Mouse (Mus musculus): Measurements from ENCODE around the gene Ak5. TPM values are rescaled to one million over a fixed set of nuclear protein-coding genes. Genes with fewer than 3 reads are reported as not detected.
"Not testable (repeated sequence)": the region's sequence is repeated elsewhere in the genome, so short reads cannot be mapped to it uniquely, and the experiment has no call there.

The Ak5 gene
- total RNA-seq (2022) = under 1 TPM in 2 of 4 experiments, not detected in 2; 0.34 to 0.92 TPM

- no peak for DNase-seq (ENCODE audit: low spot score in 2 of 2)
Measured at GRCm38 (mm10) chr3:152668239-152668638, at the start of gene Ak5. Gene Ak5, minus strand, starts transcription at chr3:152668360.

GRCm38 (mm10) chr3:152713991-152714902 is 46.1 kb upstream of the Ak5 start, which contains the start of gene Pigk:
Gene Pigk, plus strand, starts transcription at chr3:152714100.
- DNase-seq (ENCODE audit: low spot score in 2 of 2) = peak; percentile 82 to 86

- DNase-seq (ENCODE audit: low spot score in 2 of 2) = no peak
Measured at GRCm38 (mm10) chr3:152712957-152713356, 44.8 kb upstream of the Ak5 start.

DNA sequence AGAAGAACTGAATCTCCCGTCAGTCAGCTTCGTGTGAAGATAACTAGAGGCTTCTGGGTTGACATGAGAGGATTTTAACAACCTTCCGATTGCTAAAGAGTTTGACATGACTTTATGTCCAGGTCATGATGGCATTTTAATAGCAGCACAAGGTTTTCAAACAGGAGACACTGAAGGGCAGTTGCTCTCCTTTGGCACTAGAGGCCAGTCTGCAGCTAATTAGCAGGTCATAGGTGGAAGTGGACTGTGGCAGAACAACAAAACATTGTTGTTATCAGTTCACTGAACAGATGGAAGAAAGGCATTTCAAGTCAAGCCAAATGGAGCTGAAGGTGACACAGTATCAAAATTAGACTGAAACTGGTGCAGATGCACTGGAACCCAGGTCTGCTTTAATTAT is 41.8 kb upstream of the Ak5 start:
- DNase-seq (ENCODE audit: low spot score in 2 of 2) = no peak

DNA sequence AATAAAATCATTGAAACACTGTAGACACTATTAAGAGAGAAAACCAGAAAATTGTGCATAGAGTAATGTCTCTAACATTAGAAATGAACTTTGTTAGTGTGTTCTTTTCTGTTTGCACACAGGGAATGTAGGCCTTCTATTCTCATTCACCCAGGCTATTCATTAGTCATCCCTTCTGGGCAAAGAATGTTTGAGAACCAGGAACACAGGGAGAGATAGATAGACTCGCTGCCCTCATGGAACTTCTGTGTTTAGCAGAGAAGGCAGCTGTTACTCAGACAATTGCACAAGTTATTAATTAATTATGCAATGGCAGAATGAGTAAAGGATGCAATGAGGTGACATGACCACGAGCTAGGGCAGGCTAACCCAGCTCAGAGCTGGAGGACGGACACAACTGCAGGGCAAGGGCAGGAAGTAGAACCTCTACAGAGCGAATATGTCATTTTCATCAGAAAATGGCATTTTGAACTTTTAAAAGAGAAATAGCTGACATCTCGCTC is 39.2 kb upstream of the Ak5 start:
- DNase-seq (ENCODE audit: low spot score in 2 of 2) = no peak

- DNase-seq (ENCODE audit: low spot score in 2 of 2) = no peak
Measured at GRCm38 (mm10) chr3:152706901-152707300, 38.7 kb upstream of the Ak5 start.

DNA sequence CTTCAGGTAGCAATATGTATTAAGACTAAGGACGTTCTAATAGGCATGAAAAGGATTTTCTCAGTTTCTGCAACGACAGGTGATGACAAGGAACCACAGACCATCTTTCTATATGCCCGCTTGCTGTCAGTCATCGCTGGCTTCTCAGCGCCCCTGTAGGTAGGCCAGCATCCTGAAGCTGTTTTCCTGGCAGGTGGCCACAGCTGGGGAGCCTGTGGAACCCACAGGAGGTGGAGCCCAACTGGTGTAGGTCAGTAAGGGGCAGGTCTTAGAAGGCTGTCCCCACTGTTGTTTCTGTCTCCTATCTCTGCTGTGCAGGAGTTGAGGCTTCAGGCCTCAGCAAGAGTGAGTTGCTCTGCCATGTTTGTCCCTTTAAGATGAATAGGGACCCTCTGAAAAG is 37.7 kb upstream of the Ak5 start:
- DNase-seq (ENCODE audit: low spot score in 2 of 2) = no peak

GRCm38 (mm10) chr3:152702274-152702843 is 34.2 kb upstream of the Ak5 start:
- no peak for DNase-seq (ENCODE audit: low spot score in 2 of 2)

GRCm38 (mm10) chr3:152701536-152701935 is 33.4 kb upstream of the Ak5 start:
- DNase-seq (ENCODE audit: low spot score in 2 of 2) = not testable (repeated sequence)

DNA sequence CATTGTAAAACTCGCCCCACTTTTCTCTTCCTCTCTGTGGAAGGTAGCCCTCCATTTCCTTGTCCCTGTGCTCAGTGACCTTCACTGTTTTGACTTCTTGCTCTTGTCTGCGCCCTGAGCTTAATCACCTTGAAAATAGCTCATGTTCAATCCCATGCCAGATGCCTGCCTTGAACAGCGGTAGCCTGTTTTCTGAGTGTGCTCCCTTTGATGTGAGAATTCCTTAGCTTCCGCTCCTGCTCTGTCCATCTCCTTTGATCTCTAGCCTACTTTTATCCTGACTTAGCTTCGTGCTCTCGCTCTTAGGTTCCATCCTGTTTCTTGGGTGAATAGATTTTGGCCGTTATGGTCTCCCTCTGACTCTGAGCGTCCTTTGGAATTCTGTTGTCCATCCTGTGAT is 31.1 kb upstream of the Ak5 start:
- DNase-seq (ENCODE audit: low spot score in 2 of 2) = no peak

DNA sequence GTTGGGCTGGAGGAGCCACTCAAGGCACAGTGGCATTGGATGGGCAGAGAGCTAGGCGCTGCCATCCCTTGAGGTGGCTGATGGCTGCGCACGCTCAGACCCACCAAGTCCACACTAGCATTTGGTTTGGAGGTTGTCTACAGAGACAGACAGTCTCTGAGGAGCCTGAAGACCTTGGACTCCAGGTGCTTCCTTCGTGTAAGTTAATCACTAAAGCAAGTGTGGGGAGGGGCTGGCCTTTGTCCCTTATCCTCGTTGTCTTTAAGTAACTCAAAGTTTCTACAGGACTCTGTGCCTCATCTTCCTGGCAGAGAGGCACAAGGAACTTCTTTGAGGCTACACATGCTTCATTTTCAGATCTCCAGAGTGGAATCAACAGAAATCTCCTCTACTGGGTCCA is 29.9 kb upstream of the Ak5 start:
- no peak for DNase-seq (ENCODE audit: low spot score in 2 of 2)

DNA sequence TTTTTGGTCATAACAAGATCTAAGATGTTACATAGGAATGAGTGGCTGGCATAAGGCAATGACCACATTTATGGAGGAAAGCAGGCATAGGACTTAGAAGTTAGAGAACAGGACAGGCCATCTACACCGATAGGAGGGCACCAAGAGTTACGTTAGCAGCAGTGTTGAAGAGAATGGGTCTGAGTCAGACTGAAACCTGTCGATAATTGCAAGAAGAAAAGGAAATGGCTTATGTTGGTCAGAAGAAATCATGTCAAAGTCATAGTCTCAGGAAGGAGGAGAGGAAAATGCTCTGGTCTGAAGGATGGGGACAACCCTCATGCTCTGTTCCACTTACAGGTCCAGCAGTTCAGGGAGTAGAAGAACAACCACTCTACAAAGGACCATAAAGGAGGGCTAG is 26.8 kb upstream of the Ak5 start:
- DNase-seq (ENCODE audit: low spot score in 2 of 2) = no peak

- DNase-seq (ENCODE audit: low spot score in 2 of 2) = no peak
Measured at GRCm38 (mm10) chr3:152689105-152689504, 20.9 kb upstream of the Ak5 start.

- no peak for DNase-seq (ENCODE audit: low spot score in 2 of 2)
Measured at GRCm38 (mm10) chr3:152688532-152688931, 20.4 kb upstream of the Ak5 start.

DNA sequence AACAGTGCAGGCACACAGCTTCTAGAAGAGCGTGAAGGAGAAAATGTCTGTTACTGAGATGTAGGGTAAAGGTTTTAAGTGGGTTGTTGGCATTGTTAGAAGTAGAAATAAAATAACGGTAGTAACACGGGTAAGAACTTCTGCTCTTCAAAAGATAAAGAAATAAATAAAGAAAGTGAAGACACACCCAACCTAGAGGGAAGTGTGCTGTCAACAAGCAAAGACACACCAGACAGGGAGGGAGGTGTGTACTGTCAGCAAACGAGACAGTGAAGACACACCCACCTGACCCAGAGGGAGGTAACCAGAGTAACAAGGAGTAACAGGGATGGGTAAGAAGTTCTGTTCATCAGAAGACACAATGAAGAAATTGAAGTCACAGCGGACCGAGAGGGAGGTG is 6.5 kb upstream of the Ak5 start:
- DNase-seq (ENCODE audit: low spot score in 2 of 2) = no peak

DNA sequence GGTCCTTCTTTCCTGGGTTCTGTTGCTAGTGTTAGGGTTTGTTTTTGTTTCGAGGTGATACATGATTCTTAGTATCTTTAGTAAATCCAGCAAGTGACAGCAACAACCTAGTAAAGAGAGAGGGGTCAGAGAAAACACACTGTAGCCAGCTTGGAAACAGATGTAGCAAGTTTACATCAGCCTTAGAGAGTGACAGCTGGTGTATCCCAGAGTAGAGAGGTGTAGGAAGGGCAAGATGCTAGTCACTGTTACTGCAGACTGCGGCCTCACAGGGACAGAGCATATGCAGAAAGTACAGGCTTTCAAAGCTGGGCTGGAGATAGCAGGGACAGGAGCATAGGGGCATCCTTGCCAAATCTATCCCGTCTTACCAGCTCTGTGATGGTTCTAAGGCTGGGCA is 1.6 kb upstream of the Ak5 start:
- DNase-seq (ENCODE audit: low spot score in 2 of 2) = no peak

GRCm38 (mm10) chr3:152668793-152669192 is 633 bp upstream of the Ak5 start:
- DNase-seq (ENCODE audit: low spot score in 2 of 2) = no peak

DNA sequence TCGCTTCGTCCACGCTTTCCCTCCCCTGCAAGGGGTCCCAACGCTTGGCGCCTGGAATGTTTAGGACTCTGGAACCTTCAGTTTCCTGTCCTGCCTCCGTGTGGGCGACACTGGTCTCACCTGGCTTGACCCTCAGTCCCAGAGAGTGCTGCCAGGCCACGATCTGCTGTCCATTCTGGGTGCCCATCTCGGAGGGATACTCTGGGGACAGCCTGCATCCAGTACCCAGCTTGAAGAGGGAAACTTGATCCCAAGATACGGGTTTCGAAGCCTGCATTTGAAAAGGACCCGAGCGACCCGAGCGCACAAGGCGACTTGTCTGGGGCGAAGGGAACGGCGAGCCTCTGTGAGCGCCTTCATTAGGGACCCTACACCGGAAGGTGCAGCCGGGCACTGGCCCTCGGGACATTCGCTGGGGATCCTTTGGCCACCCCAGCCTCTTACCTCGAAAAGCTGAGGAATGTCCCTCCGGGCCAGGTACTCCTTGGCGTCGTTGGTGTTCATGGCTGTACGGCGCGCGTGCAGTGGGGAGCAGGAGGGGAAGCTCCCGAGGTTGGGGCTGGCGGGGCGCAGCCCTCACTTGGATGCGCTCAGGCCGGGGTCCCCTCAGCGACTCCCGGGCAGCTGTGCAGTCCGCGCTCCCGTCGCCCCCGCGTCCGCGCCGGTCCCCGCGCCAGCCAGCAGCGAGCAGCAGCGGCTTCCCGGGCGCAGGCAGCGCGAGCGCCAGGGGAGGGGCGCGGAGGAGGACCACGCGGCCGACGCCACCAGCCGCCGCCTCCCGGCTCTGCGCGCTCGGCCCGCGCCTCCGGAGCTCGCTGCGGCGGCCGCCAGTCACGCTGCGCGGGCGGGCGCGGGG is 576 bp downstream of the Ak5 start:
- no peak for DNase-seq (ENCODE audit: low spot score in 2 of 2)

DNA sequence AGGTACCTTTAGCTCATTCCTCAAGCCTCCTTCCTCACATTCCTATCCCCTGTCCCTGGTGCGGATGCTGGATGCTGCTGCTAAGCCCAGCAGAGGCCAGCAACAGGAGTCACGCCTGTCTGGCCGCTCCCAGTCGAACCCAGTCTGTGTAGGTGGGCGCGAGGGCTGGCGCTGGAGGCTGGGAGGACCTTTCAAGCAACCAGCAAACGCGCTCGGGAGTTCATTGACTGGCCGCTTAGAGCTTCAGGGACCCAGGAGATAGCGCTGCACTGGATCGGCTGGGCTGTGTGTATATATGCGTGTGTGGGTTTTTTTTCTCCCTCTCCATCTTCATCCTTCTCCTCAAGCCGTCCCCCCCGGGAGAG is 1.2 kb downstream of the Ak5 start:
- no peak for DNase-seq (ENCODE audit: low spot score in 2 of 2)

DNA sequence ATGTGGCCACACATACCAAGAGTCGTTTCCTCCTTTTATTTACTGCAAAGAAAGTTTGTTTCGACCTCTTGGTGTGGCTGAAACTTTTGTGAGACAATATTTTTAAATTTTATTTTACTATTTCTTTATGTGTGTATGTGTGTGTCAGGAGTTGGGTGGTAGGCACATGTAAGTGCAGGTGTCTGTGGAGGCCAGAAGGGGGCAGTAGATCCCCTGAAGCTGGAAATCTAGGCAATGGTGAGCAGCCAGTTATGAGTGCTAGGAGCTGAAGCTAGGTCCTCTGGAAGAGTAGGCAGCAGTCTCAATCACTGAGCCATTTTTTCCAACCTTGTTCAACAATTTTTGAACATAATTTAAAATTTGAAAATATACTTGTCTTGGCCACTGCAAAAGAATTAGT is 9.6 kb downstream of the Ak5 start:
- no peak for DNase-seq (ENCODE audit: low spot score in 2 of 2)

DNA sequence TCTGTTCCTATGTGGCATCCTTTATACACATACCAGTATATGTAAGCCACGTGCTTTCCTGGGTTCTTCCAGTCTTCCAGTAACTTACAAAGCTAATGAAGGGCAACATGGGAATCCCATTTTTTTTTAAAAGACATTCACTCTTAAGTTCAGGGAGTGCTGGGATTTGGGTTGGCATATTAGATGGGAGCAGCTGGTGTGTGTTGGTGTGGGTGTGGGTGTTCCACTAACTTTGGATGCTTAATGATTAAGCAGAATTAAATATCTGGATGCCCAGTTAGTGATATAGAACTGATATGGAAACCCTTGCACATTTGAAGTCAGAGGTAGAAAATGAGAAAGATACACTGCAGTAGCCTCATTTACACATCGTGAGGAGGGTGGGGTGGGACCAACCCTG is 16.2 kb downstream of the Ak5 start:
- no peak for DNase-seq (ENCODE audit: low spot score in 2 of 2)

GRCm38 (mm10) chr3:152644610-152645009 is 23.6 kb downstream of the Ak5 start:
- DNase-seq (ENCODE audit: low spot score in 2 of 2) = no peak

Data from gastrocnemius, adult 8-10 months (tissue).